Mouse (Mus musculus): ENCODE results near the gene Svbp.

DNA sequence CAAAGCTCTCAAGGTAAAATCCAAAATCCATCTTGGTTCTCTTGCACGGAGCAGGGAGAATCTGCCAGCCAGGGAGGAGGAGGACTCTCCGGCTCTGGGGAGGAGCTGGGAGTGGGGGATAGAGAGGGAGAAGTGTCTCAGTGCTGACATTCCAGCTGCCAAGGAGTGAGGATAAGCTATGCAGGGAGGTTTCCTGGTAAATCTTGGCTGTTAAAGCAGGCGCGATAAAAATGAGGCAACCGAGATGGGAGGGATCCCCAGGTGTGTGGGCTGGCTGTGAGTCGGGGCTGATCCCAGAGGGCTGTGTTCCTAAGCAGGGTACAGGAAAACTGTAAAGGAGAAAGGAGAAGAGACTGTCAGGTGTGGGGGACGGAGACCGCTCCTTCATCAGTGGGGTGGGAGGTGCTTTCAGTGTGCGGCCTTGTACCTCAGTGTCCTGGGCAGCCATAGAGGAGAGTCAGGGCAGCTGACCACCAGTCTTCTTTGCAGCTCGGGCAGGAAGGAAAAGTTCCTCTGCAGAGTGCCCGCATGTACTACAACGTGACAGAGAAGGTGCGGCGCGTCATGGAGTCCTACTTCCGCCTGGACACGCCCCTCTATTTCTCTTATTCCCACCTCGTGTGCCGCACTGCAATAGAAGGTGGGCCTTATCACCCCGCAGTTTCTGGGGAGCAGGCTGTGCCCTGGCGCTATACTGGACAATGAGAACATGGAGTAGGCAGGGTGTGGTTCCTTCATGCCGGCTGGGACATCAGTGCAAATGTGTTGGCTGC, 49.5 kb downstream of the Svbp start:
- TF ChIP-seq CTCF (IDR thresholded peaks at IDR 0.05; ENCODE audit: low read depth) (no peak), EP300 (IDR thresholded peaks at IDR 0.05; ENCODE audit: low read depth) (no peak)

All from liver, postnatal 0 days (tissue).